Mouse (Mus musculus) right cerebral cortex, postnatal 25 days (tissue): Measurements from ENCODE around the gene Chrm3.

Source experiments
- DNase-seq: peaks from one replicate; pipeline ENCODE4 v3.0.0; 2022

Gene Chrm3

GRCm38 (mm10) chr13:10066829-10067618, 293.6 kb downstream of the Chrm3 start:
- no peak for DNase-seq

DNA sequence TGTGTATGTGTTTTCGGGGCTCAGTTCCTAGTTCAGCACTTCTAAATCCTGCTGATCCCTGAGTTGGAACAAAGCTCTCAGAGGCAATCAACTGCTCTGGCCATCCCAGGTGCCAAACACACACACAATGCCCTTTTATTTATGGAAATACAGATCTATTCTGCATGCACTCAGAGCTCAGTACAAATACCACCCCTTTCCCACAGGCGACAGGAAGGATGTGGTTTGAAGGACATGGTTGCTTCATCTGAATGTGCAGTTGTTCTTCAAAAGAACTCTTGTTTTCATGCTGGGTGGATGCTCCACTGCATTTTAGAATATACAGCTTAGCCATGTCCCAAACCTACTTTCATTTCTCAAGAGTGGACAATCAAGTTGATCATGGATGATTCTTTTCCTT, 294.9 kb downstream of the Chrm3 start:
- DNase-seq = no peak

DNA sequence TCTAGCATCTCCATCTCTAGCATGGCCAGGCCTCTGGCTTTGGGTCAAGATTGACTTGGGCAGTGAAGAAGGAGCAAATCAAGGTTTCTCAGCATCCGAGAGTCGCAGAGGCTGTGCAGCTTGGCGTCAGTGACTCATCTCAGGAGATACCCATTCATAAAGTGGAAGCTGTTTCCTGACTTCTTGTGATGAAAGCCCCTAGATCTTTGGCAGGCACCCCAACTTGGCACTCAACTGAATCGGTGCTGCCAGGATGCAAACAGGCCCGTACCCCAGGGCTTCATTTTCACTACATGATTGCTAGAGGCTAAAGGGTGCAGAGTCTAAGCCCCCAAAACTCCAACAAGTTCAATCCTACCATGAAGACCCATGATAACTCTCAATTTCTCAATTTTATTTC, 298.0 kb downstream of the Chrm3 start:
- no peak for DNase-seq

DNA sequence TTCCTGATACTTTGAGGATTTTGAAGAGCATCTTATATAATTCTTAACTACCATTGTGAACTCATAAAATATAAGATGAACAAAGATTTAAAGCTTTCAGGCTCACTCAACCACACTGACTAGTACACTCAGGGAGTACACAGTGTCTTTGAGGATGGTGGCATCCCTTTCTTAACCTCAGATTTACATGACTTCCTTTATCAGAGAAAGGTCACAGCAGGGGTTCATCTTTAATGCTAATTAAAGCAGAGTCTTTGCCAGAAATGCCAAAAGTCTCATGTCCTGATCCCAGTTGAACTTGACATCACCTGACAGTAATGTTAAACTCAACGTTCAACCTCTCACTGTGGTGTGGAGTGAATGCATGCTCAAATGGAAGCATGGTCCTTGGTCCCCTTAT, 301.7 kb downstream of the Chrm3 start:
- no peak for DNase-seq

GRCm38 (mm10) chr13:10057644-10058198, 302.9 kb downstream of the Chrm3 start:
- DNase-seq = no peak

GRCm38 (mm10) chr13:10054086-10054485, 306.6 kb downstream of the Chrm3 start:
- no peak for DNase-seq

DNA sequence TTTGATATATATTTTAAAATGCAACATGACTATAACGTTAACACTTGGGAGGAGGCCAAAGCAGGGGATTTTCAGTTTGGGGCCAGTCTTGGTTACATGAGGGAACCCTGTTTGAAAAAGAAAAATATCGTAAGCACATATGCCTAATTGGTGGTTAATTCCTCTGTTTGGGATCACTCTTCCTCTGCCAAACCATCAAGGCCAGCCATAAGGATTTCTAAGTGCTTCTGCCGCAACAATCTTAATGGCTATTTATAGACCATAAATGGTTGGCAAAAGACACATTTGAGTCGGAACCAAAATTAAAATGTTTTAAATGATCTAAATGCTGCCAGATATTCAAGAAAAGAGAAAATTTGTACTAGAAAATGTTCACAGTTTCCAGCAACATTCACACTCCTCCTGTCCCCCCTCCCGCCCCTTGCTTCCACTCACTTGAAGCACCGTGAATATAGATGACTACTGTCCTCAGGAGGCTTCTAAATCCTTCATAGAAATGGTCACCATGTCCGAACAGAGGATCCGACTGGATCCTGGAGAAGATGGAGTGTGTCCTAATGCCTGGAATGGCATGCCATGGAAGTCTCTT, 307.3 kb downstream of the Chrm3 start:
- DNase-seq = no peak

DNA sequence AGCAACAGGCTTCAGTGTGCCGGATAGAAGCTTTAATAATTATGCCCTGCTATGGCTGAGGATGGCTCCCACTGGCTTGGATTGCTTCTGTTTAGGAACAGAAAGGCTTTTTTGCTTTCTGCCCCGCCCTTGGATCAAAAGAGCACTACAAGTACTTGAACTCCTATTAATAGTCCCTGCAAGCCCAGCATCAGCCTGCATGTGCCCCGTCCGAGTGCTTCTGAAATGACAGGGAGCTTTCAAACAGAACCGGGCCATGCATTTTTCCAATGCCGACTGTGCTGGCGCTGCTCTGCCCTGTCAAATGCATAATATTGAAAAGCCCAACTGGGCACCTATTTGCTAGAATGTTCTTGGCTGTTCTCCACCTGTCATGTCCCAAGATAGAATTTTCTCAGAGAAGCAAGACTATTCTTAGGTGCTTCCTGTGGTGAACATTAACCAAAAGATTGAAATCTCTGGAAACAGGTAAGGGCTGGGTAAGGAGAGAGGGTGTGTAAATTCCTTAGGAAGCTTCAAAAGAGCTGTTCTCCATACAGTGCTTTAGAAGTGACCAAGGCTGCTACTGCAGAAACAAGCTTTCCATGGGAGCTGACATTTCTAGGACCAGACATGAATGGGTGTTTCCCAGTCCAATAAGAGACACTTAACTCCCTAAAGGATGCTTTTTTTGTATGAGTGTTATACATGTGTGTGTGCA, 314.8 kb downstream of the Chrm3 start:
- DNase-seq = no peak

- no peak for DNase-seq
These were observed 316.6 kb downstream of the Chrm3 start for GRCm38 (mm10) chr13:10044084-10044483.

DNA sequence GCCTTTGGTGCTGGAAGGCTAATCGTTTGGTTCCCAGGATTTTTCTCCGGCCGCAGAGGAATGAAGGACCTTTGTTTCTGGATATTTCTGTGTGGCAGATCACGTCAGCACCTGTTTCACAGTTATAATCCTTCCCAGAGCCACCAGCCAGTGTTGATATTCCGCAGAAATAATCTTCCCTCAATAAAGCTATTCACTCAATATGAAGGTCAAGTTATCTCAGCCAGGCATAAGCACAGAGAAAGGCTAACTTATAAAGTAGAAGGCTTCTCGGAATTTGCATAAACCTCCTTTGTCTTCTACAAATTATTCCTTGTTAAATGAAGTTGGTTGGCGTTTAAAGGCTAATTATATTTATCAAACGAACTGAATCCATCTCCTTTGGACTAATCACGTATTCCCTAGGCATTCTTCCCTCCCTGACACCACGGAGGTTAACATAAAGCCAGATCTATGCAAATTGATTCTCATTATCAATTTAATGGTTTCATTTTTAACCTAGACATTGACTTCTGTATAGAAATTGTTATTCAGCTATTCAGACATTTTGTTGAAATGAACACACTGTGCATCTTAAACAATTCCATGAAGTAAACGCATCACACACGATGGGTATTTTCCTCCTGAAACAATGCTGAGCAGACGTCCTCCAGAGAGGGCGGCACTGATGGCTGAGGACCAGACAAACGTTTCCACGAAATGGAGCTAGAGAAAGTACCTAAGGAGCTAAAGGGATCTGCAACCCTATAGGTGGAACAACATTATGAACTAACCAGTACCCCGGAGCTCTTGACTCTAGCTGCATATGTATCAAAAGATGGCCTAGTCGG, 326.9 kb downstream of the Chrm3 start:
- no peak for DNase-seq

GRCm38 (mm10) chr13:10031547-10031946, 329.1 kb downstream of the Chrm3 start:
- DNase-seq = no peak

- no peak for DNase-seq
These were observed 330.7 kb downstream of the Chrm3 start for GRCm38 (mm10) chr13:10029944-10030343.

DNA sequence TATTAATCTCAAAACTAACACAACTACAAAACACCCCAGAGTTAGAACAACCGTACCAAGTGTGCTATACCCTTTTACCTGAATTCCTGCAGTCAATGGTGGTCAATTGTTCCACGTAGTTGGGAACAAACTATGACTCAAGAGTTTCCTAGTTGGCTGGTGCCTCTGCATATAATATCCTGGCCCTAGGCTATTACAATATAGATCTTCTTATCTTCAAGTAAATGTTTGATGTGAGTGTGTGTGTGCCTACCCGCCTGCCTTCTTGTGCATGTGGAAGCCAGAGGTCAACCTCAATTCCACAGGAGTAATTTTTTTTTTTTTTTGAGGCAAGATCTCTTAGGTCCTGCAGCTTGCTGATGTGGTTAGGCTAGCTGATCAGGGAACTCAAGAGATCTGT, 335.5 kb downstream of the Chrm3 start:
- no peak for DNase-seq

DNA sequence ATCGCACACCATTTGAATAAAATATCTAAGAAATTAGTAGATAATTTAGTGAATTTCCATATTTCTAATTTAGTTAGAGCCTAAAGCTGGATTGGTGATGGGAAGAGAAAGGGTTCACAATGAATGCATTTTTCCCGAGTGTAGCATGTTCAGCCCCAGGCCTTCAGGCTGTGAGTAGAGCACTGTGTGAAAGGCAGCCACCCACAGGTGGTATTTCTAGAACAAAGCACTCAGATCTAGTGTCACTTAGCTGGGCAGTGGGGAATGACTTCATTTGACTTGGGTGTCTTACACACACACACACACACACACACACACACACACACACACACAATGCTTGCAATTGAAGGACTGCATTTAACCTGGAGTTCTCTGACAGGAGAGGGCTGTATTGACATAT, 337.5 kb downstream of the Chrm3 start:
- no peak for DNase-seq

GRCm38 (mm10) chr13:10019252-10019651, 341.4 kb downstream of the Chrm3 start:
- DNase-seq = no peak

- no peak for DNase-seq
These were observed 357.7 kb downstream of the Chrm3 start for GRCm38 (mm10) chr13:10002916-10003315.

- DNase-seq = no peak
These were observed 362.9 kb downstream of the Chrm3 start for GRCm38 (mm10) chr13:9997664-9998328.

DNA sequence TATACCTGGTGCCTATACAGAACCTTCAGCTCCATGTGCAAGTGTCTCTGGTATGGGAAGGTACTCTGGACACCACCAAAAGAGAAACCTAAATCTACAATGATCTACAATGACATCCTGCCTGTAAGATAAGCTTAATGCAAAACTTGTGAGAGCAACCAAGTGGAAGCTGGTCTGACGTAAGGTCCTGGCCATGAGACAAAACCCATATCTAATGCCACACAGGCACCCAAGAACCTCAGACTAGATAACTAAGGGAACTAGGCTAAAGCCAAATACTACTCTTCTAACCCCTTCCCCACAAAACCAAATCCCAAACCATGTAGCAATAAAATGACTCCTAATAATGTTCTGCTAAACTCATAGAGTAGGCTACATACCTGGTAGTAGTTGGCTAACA, 364.8 kb downstream of the Chrm3 start:
- DNase-seq = no peak

- DNase-seq = no peak
These were observed 367.1 kb downstream of the Chrm3 start for GRCm38 (mm10) chr13:9993571-9993970.

DNA sequence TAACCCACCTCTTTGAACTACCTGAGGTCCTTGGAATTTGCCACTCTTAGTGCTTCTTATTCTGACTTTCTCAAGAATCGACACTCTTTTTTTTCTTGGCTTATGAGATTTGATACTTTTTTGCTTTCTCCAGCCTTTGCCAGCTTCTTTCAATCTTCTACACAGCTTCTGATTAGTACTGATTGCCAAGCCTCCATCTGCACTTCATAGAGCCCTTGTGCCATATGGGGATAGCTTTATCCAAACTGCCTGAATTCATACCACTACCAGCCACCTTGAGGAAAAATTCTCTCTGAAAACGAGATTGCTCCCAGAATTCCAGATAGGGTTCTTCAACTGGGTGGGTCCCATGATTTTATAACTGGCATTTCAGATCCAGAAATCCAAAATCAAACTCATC, 368.0 kb downstream of the Chrm3 start:
- no peak for DNase-seq

DNA sequence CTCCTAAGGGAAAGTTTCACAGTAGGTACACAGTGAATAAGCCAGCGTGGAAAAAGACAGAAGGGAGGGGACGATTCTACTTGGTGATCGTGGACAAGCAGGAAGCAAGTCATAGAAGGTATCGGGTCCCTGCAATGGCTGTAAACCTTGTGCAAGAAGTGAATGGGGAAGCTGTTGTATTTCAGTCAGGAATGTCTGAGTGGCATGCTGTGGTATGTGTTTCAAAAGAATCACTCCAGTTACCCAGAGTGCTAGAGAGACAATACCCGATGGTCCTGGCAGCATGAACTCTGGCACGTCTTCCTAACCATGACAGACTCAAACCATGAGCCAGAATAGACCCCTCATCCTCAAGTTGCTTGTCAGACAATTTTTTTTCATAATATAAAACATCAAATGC, 375.0 kb downstream of the Chrm3 start:
- DNase-seq = no peak

DNA sequence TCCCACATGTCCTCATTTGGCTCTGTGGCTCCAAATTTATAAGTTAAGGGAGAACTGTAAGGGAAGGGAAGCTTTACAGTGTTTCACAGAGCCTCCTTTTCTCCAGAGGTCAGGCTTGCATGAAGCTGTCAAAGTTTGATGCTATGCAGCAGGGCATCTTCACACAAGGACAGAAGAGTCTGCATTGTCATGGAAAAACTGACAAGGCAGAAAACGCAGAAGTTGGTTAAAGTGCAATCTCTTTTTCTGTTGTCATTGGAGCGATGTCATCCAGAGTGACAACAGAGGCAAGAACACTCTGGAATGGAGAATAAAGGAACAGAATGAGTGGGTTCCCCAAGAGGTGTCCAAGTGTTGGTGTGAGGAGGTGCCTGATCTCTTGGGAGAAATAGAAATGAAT, 377.4 kb downstream of the Chrm3 start:
- DNase-seq = no peak
